Mouse (Mus musculus) ES-Bruce4 (cell line): ENCODE data around the gene Rhbdl2. TPM values are rescaled to one million over a fixed set of nuclear protein-coding genes. Genes with fewer than 3 reads are reported as not detected.

Experiments
- H3K27ac ChIP-seq: 2 replicates; pipeline ENCODE4 v1.5.1; 2012; ENCODE audit warnings: low read length, inconsistent platforms; ENCODE audit not compliant: insufficient read depth
- H3K27me3 ChIP-seq: 2 replicates; pipeline ENCODE4 v1.6.1; 2012; ENCODE audit warnings: mild to moderate bottlenecking, low read length, inconsistent platforms; ENCODE audit not compliant: control insufficient read depth, poor library complexity, insufficient read depth, severe bottlenecking
- H3K36me3 ChIP-seq: 2 replicates; pipeline ENCODE4 v1.6.1; 2012; ENCODE audit warnings: inconsistent platforms, mild to moderate bottlenecking, low read length, moderate library complexity; ENCODE audit not compliant: control insufficient read depth, poor library complexity, insufficient read depth, severe bottlenecking
- H3K4me1 ChIP-seq: one replicate; pipeline ENCODE4 v1.8.1; 2011; ENCODE audit warnings: low read length; ENCODE audit not compliant: control insufficient read depth, insufficient read depth
- H3K4me3 ChIP-seq: 2 replicates; pipeline ENCODE4 v1.5.1; 2011; ENCODE audit warnings: low read depth, mild to moderate bottlenecking, low read length
- H3K9ac ChIP-seq: 2 replicates; pipeline ENCODE4 v1.6.1; 2012; ENCODE audit warnings: low read depth, mild to moderate bottlenecking, inconsistent platforms; ENCODE audit not compliant: poor library complexity, severe bottlenecking
- H3K9me3 ChIP-seq: replicated peaks from 2 replicates; pipeline ENCODE4 v1.6.1; 2012; ENCODE audit warnings: mild to moderate bottlenecking, low read length, inconsistent platforms; ENCODE audit not compliant: control insufficient read depth, poor library complexity, insufficient read depth, severe bottlenecking
- CTCF ChIP-seq: IDR thresholded peaks from one replicate; pipeline ENCODE4 v1.8.1; 2011; ENCODE audit warnings: low read depth, low read length
- EP300 ChIP-seq: IDR thresholded peaks from 2 replicates; pipeline ENCODE4 v1.6.1; 2011; ENCODE audit warnings: low read depth, low read length; ENCODE audit not compliant: insufficient read depth
- POLR2A ChIP-seq: IDR thresholded peaks from one replicate; pipeline ENCODE4 v1.8.1; 2011; ENCODE audit warnings: low read length; ENCODE audit not compliant: insufficient read depth
- polyA plus RNA-seq: library from polyadenylated mRNA; stranded (reverse); fragments of >200 nt; gene quantifications from 2 replicates; pipeline ENCODE4 v1.2.4, GENCODE M21; 2011; ENCODE audit warnings: low read depth; ENCODE audit not compliant: missing spikeins, insufficient read depth, insufficient read length

Rhbdl2 gene
- polyA plus RNA-seq, 1 experiment, result 0.78 TPM

DNA sequence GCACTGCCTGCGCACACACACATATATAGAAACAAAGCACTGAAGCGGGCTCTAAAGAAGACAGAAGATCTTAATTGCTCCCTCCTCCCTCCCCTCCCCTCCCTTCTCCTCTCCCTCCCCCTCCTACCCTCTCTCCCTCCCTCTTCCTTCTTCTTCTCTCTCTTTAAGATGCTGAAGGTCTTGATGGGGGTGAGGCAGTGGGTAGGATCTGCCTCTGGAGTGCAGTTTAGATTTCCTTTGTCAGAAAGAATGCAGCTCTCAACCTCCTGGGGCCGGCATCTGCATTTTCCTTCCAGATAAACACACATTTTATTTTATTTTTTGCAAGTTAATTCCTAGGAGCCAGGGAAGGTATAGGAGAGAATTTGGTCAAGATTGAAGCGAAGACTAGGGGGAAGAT is 19.4 kb upstream of the Rhbdl2 start:
- Histone ChIP-seq H3K9ac (no peak overlapping the region), H3K36me3 (no peaks in the 10 kb centered on the region), H3K4me3 (no peak overlapping the region), H3K4me1 (no peaks in the 10 kb centered on the region), H3K9me3 (peaks cover 17% of the 10 kb centered on the region), H3K27ac (no peak overlapping the region), H3K27me3 (no peaks in the 10 kb centered on the region)
- TF ChIP-seq POLR2A (no peak), EP300 (no peak), CTCF (no peak)

DNA sequence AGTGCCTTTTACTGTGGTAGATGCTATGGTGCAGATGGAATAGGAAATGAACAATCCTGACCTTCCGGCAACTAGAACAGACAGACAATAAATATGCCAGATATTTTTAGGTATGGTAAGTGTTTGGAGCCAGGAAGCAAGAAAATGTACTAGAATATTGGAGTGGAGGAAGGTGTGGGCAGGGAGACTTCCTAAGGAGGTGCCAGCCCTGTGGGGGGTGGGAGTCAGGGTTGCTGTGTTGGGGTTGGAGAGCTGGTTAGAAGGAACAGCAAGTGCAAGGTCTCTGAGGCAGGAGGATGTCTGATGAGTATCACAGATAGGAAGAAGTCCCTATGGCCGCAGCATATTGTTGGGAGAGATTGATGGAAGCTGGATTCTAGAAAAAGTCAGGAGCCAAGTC is 5.0 kb downstream of the Rhbdl2 start:
- H3K9me3 ChIP-seq, result no peaks in the 10 kb centered on the region
- no peaks in the 10 kb centered on the region for H3K4me1 ChIP-seq
- no peak overlapping the region for H3K27ac ChIP-seq
- no peak overlapping the region for H3K9ac ChIP-seq
- H3K36me3 ChIP-seq, result no peaks in the 10 kb centered on the region
- no peak overlapping the region for H3K4me3 ChIP-seq
- TF ChIP-seq CTCF, result no peak
- TF ChIP-seq EP300, result no peak
- no peak for TF ChIP-seq POLR2A
- H3K27me3 ChIP-seq, result no peaks in the 10 kb centered on the region

DNA sequence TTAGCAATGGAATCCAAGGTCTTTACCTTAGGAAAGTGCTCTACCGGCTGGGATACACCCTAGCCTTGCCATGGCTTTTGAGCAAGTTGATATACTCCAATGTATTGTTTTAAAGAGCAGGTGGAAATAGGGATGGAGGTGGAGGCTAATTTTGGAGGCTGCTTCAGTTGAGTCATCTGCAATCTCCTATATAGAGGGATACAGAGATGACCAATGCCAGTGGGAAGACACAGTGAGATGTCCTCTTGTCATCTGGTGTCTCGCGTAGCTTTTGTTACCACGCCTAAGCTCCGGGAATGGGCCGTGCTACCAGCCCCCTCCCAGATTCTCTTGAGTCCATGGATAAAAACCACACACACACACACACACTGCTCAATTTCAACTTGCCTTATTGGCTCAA is 5.5 kb downstream of the Rhbdl2 start:
- no peak overlapping the region for H3K9ac ChIP-seq
- no peak for TF ChIP-seq CTCF
- TF ChIP-seq EP300, result no peak
- no peak for TF ChIP-seq POLR2A
- no peaks in the 10 kb centered on the region for H3K4me1 ChIP-seq
- H3K36me3 ChIP-seq, result no peaks in the 10 kb centered on the region
- no peaks in the 10 kb centered on the region for H3K9me3 ChIP-seq
- no peak overlapping the region for H3K27ac ChIP-seq
- H3K27me3 ChIP-seq, result no peaks in the 10 kb centered on the region
- no peak overlapping the region for H3K4me3 ChIP-seq

GRCm38 (mm10) chr4:123795057-123795456 is 7.4 kb downstream of the Rhbdl2 start:
- no peak overlapping the region for H3K27ac ChIP-seq
- no peaks in the 10 kb centered on the region for H3K9me3 ChIP-seq
- no peaks in the 10 kb centered on the region for H3K36me3 ChIP-seq
- no peaks in the 10 kb centered on the region for H3K27me3 ChIP-seq
- TF ChIP-seq EP300 (no peak), POLR2A (no peak), CTCF (no peak)
- H3K9ac ChIP-seq, result no peak overlapping the region
- no peak overlapping the region for H3K4me3 ChIP-seq
- H3K4me1 ChIP-seq, result no peaks in the 10 kb centered on the region

- no peaks in the 10 kb centered on the region for H3K27me3 ChIP-seq
- no peaks in the 10 kb centered on the region for H3K36me3 ChIP-seq
- H3K4me3 ChIP-seq, result no peak overlapping the region
- TF ChIP-seq CTCF, result no peak
- TF ChIP-seq POLR2A, result no peak
- no peak for TF ChIP-seq EP300
- H3K9me3 ChIP-seq, result no peaks in the 10 kb centered on the region
- no peak overlapping the region for H3K9ac ChIP-seq
- no peak overlapping the region for H3K27ac ChIP-seq
- no peaks in the 10 kb centered on the region for H3K4me1 ChIP-seq
Measured at GRCm38 (mm10) chr4:123797403-123797802, 9.7 kb downstream of the Rhbdl2 start.

- Histone ChIP-seq H3K27ac (no peak overlapping the region), H3K36me3 (no peaks in the 10 kb centered on the region), H3K4me3 (no peak overlapping the region), H3K4me1 (no peaks in the 10 kb centered on the region), H3K27me3 (no peaks in the 10 kb centered on the region), H3K9me3 (no peaks in the 10 kb centered on the region), H3K9ac (no peak overlapping the region)
- TF ChIP-seq POLR2A, result no peak
- no peak for TF ChIP-seq EP300
- TF ChIP-seq CTCF, result no peak
Measured at GRCm38 (mm10) chr4:123797856-123798255, 10.2 kb downstream of the Rhbdl2 start.
